Comparison of ENCODE assay signal across 8 mouse cellular contexts in genomic region chr9:57560861-57561710, GRCm38 (mm10). TPM values are rescaled to one million over a fixed set of nuclear protein-coding genes. Genes with fewer than 3 reads are reported as not detected.
DNase-seq lines count a peak whose midpoint lies in the region; ATAC-seq and TF ChIP-seq lines count a peak whose summit lies in the region.

Gene Scamp2, plus strand, starts transcription at chr9:57560943.

- peak within 1 kb of the TSS; percentile 43 for H3ac ChIP-seq in myocyte (ENCODE audit: control insufficient read depth, insufficient read length)

- H3K4me2 ChIP-seq in heart, embryonic 11.5 days, result peak within 1 kb of the TSS; percentile 89
- H3K4me2 ChIP-seq in kidney, embryonic 16.5 days (replicated peaks; ENCODE audit: low read depth, low read length), result peak within 1 kb of the TSS; percentile 69
- peak within 1 kb of the TSS; percentile 91 for H3K4me2 ChIP-seq in myocyte (ENCODE audit: low read depth)

- TF ChIP-seq POLR2A in liver, adult 2 months (IDR thresholded peaks at IDR 0.05; ENCODE audit: extremely low read depth, insufficient read depth, low read length), result peak; percentile 72
- peak; percentile 86 for TF ChIP-seq POLR2A in myocyte (IDR thresholded peaks at IDR 0.05; ENCODE audit: insufficient read length, low read depth)

- H3K9me3 ChIP-seq in heart, embryonic 11.5 days (replicated peaks; ENCODE audit: control insufficient read depth, low read length), result no peaks in the 10 kb centered on the region
- H3K9me3 ChIP-seq in kidney, embryonic 16.5 days (ENCODE audit: low read length), result no peaks in the 10 kb centered on the region

- DNase-seq in B cell, adult 2 months, result peak; percentile 96 to 97
- DNase-seq in brain, adult 2 months (ENCODE audit: low read depth, low spot score), result peak; percentile 97
- peak; percentile 89 for DNase-seq in liver, adult 2 months (ENCODE audit: extremely low read depth, low read depth, low spot score)
- peak; percentile 95 for DNase-seq in splenic B cell, adult 2 months (ENCODE audit: low read depth, low spot score)

- H3K27me3 ChIP-seq in heart, embryonic 11.5 days (ENCODE audit: control insufficient read depth, insufficient read depth, low read length), result no peaks in the 10 kb centered on the region
- H3K27me3 ChIP-seq in kidney, embryonic 16.5 days (ENCODE audit: insufficient read depth, low read length), result 0 out of 2 replicates have a peak, but pooled peaks cover 3% of the 10 kb centered on the region
- H3K27me3 ChIP-seq in liver, adult 2 months (ENCODE audit: control insufficient read depth, insufficient read depth, low read length), result no peaks in the 10 kb centered on the region
- no peaks in the 10 kb centered on the region for H3K27me3 ChIP-seq in myocyte (ENCODE audit: control insufficient read depth, insufficient read depth, insufficient read length)
- no peaks in the 10 kb centered on the region for H3K27me3 ChIP-seq in splenic B cell, adult 2 months (ENCODE audit: control insufficient read depth, insufficient read depth, low read length, poor library complexity, severe bottlenecking)

- H3K4me3 ChIP-seq in heart, embryonic 11.5 days (ENCODE audit: low read depth, low read length), result peak within 1 kb of the TSS; percentile 79
- peak within 1 kb of the TSS; percentile 69 for H3K4me3 ChIP-seq in kidney, embryonic 16.5 days (ENCODE audit: low read length)
- H3K4me3 ChIP-seq in liver, adult 2 months (ENCODE audit: insufficient read depth, low read depth, low read length), result peak within 1 kb of the TSS; percentile 69
- H3K4me3 ChIP-seq in myocyte, result peak within 1 kb of the TSS; percentile 57

- H3K36me3 ChIP-seq in heart, embryonic 11.5 days (ENCODE audit: control insufficient read depth, insufficient read depth, low read length), result no peaks in the 10 kb centered on the region
- H3K36me3 ChIP-seq in kidney, embryonic 16.5 days (ENCODE audit: insufficient read depth, low read length), result no peaks in the 10 kb centered on the region
- H3K36me3 ChIP-seq in liver, adult 2 months (ENCODE audit: control insufficient read depth, insufficient read depth, low read length), result no peaks in the 10 kb centered on the region
- no peaks in the 10 kb centered on the region for H3K36me3 ChIP-seq in myocyte (ENCODE audit: control insufficient read depth, insufficient read depth)
- no peaks in the 10 kb centered on the region for H3K36me3 ChIP-seq in splenic B cell, adult 2 months (ENCODE audit: control insufficient read depth, insufficient read depth, low read length, poor library complexity, severe bottlenecking)

- peaks cover 22% of the 10 kb centered on the region; the same call in 1 of the 2 replicates for H3K79me2 ChIP-seq in liver, adult 2 months (ENCODE audit: control insufficient read depth, insufficient read depth, low read length)
- H3K79me2 ChIP-seq in myocyte (ENCODE audit: control insufficient read depth, insufficient read depth), result peaks cover 34% of the 10 kb centered on the region

- H3K9ac ChIP-seq in heart, embryonic 11.5 days (ENCODE audit: low read depth, low read length), result peak within 1 kb of the TSS; percentile 85
- peak within 1 kb of the TSS; percentile 71 for H3K9ac ChIP-seq in kidney, embryonic 16.5 days (replicated peaks; ENCODE audit: low read length)
- H3K9ac ChIP-seq in liver, adult 2 months (ENCODE audit: low read depth, low read length), result peak within 1 kb of the TSS; percentile 73

- peak within 1 kb of the TSS; percentile 54; the same call in 1 of the 2 replicates for H3K27ac ChIP-seq in heart, embryonic 11.5 days (ENCODE audit: low read depth, low read length)
- H3K27ac ChIP-seq in kidney, embryonic 16.5 days (ENCODE audit: low read length), result peak within 1 kb of the TSS; percentile 55
- peak within 1 kb of the TSS; percentile 79 for H3K27ac ChIP-seq in liver, adult 2 months (replicated peaks; ENCODE audit: insufficient read depth, low read depth, low read length)

- peaks cover 25% of the 10 kb centered on the region for H3K4me1 ChIP-seq in heart, embryonic 11.5 days (ENCODE audit: control insufficient read depth, insufficient read depth, low read length)
- H3K4me1 ChIP-seq in kidney, embryonic 16.5 days (ENCODE audit: insufficient read depth, low read length), result peaks cover 49% of the 10 kb centered on the region
- H3K4me1 ChIP-seq in liver, adult 2 months (ENCODE audit: control insufficient read depth, insufficient read depth, low read length), result peaks cover 9% of the 10 kb centered on the region

- no peak for TF ChIP-seq CTCF in liver, adult 2 months (IDR thresholded peaks at IDR 0.05; ENCODE audit: low read depth, low read length)

- WGBS in heart, embryonic 11.5 days (ENCODE audit: insufficient replicate concordance), result under 1% methylated on average over 37 of the region's 37 CpGs
- WGBS in kidney, embryonic 16.5 days, result under 1% methylated on average over 37 of the region's 37 CpGs
- under 1% methylated on average over 37 of the region's 37 CpGs for WGBS in liver, adult 2 months

- ATAC-seq in erythroblast, adult 5-6 weeks (replicated peaks; ENCODE audit: low FRiP score, poor library complexity, severe bottlenecking), result peak; percentile 98
- peak; percentile 98 for ATAC-seq in heart, embryonic 11.5 days (replicated peaks; ENCODE audit: insufficient number of reproducible peaks, low FRiP score, low TSS enrichment)
- ATAC-seq in kidney, embryonic 16.5 days (ENCODE audit: low FRiP score, low TSS enrichment), result peak; percentile 98

TF ChIP-seq in myocyte, 11 proteins besides CTCF, POLR2A, EP300 and RAD21:
- TF ChIP-seq TCF3 (IDR thresholded peaks at IDR 0.05; ENCODE audit: insufficient read length, low read depth) (no peak), REST (IDR thresholded peaks at IDR 0.05; ENCODE audit: insufficient read depth, insufficient read length) (no peak), TCF12 (IDR thresholded peaks at IDR 0.05; ENCODE audit: insufficient read depth, poor library complexity, severe bottlenecking) (no peak), E2F4 (IDR thresholded peaks at IDR 0.05; ENCODE audit: insufficient read depth) (no peak), USF1 (IDR thresholded peaks at IDR 0.05; ENCODE audit: low read depth) (no peak), POLR2AphosphoS2 (IDR thresholded peaks at IDR 0.05; ENCODE audit: insufficient read length, low read depth) (peak; percentile 88), MYOG (IDR thresholded peaks at IDR 0.05; ENCODE audit: control insufficient read depth in 1 of 3, insufficient read depth in 1 of 3, insufficient read length in 2 of 3, low read depth in 2 of 3) (peak; percentile 2 to 72 (median 17)), MYOD1 (IDR thresholded peaks at IDR 0.05; ENCODE audit: control insufficient read depth in 1 of 3, insufficient read length in 2 of 3, low read depth in 2 of 3) (peak in 1 of 3 experiments; percentile 70)

RNA-seq across cellular contexts. Expression of gene Scamp2, which starts in this region (rescaled TPM):
- 25.4 and 27.0 TPM in 2 replicates for total RNA-seq in erythroblast, adult 5-6 weeks (2015; ENCODE audit: low replicate concordance)
- 13.1 and 13.7 TPM in 2 replicates for total RNA-seq in erythroblast, adult 5-6 weeks (2017; ENCODE audit: low replicate concordance)
- 53.3 and 54.9 TPM in 2 replicates for polyA plus RNA-seq in heart, embryonic 11.5 days (2014; fragmentation: Nextera tagmentation; extraction: Ambion mirVana)
- 93.4 and 101 TPM in 2 replicates for polyA plus RNA-seq in kidney, embryonic 16.5 days (2015; fragmentation: Nextera tagmentation; extraction: Ambion mirVana)
- 10.5 and 10.7 TPM in 2 replicates for total RNA-seq in liver, adult 2 months (2014; rRNA removed)
- polyA plus RNA-seq in liver, adult 2 months (2012; rRNA removed), result 28.4 and 32.6 TPM in 2 replicates
- polyA plus RNA-seq in myocyte (2012; fragmentation: generic; extraction: Trizol), result 38.3 TPM

Comparison
In these comparisons a context has a peak if more than half of its experiments do, and no peak if none do; other contexts are left out.
1. Peak in every context shown above with its lines: DNase-seq, ATAC-seq, H3K4me3 ChIP-seq and H3K27ac ChIP-seq.